Mouse (Mus musculus): ENCODE measurements around the gene Cryzl1. TPM values are rescaled to one million over a fixed set of nuclear protein-coding genes. Genes with fewer than 3 reads are reported as not detected.

Cryzl1 gene
- polyA plus RNA-seq, 1 experiment from 2014 or later = 71.7 TPM

- H3K4me1 ChIP-seq (ENCODE audit: control insufficient read depth, insufficient read depth, low read length) = no peaks in the 10 kb centered on the region
- WGBS = 96% methylated on average over 3 of the region's 3 CpGs
- ATAC-seq (ENCODE audit: insufficient number of reproducible peaks, low FRiP score, low TSS enrichment, low read depth) = no peak
- no peak overlapping the region for H3K27ac ChIP-seq (replicated peaks; ENCODE audit: low read depth, low read length)
- H3K9ac ChIP-seq (ENCODE audit: low read length) = no peak overlapping the region
- H3K36me3 ChIP-seq (ENCODE audit: control insufficient read depth, insufficient read depth, low read length) = peaks cover 30% of the 10 kb centered on the region
- no peaks in the 10 kb centered on the region for H3K27me3 ChIP-seq (ENCODE audit: control insufficient read depth, insufficient read depth, low read length)
- no peak overlapping the region for H3K4me2 ChIP-seq (ENCODE audit: low read depth, severe bottlenecking)
- no peak for DNase-seq (ENCODE audit: low spot score)
- H3K9me3 ChIP-seq (ENCODE audit: control insufficient read depth, low read length) = no peaks in the 10 kb centered on the region
- no peak overlapping the region for H3K4me3 ChIP-seq (ENCODE audit: low read depth, low read length)
Measured at GRCm38 (mm10) chr16:91663795-91664194, 65.0 kb downstream of the Cryzl1 start.

- H3K9ac ChIP-seq (ENCODE audit: low read length) = no peak overlapping the region
- no peaks in the 10 kb centered on the region for H3K27me3 ChIP-seq (ENCODE audit: control insufficient read depth, insufficient read depth, low read length)
- no peak overlapping the region for H3K27ac ChIP-seq (replicated peaks; ENCODE audit: low read depth, low read length)
- no peak for ATAC-seq (ENCODE audit: insufficient number of reproducible peaks, low FRiP score, low TSS enrichment, low read depth)
- no peak overlapping the region for H3K4me3 ChIP-seq (ENCODE audit: low read depth, low read length)
- H3K9me3 ChIP-seq (ENCODE audit: control insufficient read depth, low read length) = no peaks in the 10 kb centered on the region
- 95% methylated on average over 16 of the region's 16 CpGs for WGBS
- no peak for DNase-seq (ENCODE audit: low spot score)
- H3K4me2 ChIP-seq (ENCODE audit: low read depth, severe bottlenecking) = no peak overlapping the region
- H3K4me1 ChIP-seq (ENCODE audit: control insufficient read depth, insufficient read depth, low read length) = no peaks in the 10 kb centered on the region
- peaks cover 44% of the 10 kb centered on the region for H3K36me3 ChIP-seq (ENCODE audit: control insufficient read depth, insufficient read depth, low read length)
Measured at GRCm38 (mm10) chr16:91662336-91662735, 66.4 kb downstream of the Cryzl1 start.

- ATAC-seq (ENCODE audit: insufficient number of reproducible peaks, low FRiP score, low TSS enrichment, low read depth) (no peak), DNase-seq (ENCODE audit: low spot score) (no peak)
- 81% methylated on average over 1 of the region's 1 CpGs for WGBS
- Histone ChIP-seq H3K9me3 (ENCODE audit: control insufficient read depth, low read length) (no peaks in the 10 kb centered on the region), H3K27ac (replicated peaks; ENCODE audit: low read depth, low read length) (no peak overlapping the region), H3K9ac (ENCODE audit: low read length) (no peak overlapping the region), H3K4me1 (ENCODE audit: control insufficient read depth, insufficient read depth, low read length) (no peaks in the 10 kb centered on the region), H3K36me3 (ENCODE audit: control insufficient read depth, insufficient read depth, low read length) (peaks cover 54% of the 10 kb centered on the region), H3K4me2 (ENCODE audit: low read depth, severe bottlenecking) (no peak overlapping the region), H3K27me3 (ENCODE audit: control insufficient read depth, insufficient read depth, low read length) (no peaks in the 10 kb centered on the region), H3K4me3 (ENCODE audit: low read depth, low read length) (no peak overlapping the region)
Measured at GRCm38 (mm10) chr16:91661397-91661796, 67.4 kb downstream of the Cryzl1 start.

GRCm38 (mm10) chr16:91659798-91660197, 69.0 kb downstream of the Cryzl1 start:
- WGBS = 96% methylated on average over 20 of the region's 20 CpGs
- Histone ChIP-seq H3K36me3 (ENCODE audit: control insufficient read depth, insufficient read depth, low read length) (peaks cover 70% of the 10 kb centered on the region), H3K9ac (ENCODE audit: low read length) (no peak overlapping the region), H3K27me3 (ENCODE audit: control insufficient read depth, insufficient read depth, low read length) (no peaks in the 10 kb centered on the region), H3K27ac (replicated peaks; ENCODE audit: low read depth, low read length) (no peak overlapping the region), H3K4me2 (ENCODE audit: low read depth, severe bottlenecking) (no peak overlapping the region), H3K4me3 (ENCODE audit: low read depth, low read length) (no peak overlapping the region), H3K4me1 (ENCODE audit: control insufficient read depth, insufficient read depth, low read length) (no peaks in the 10 kb centered on the region), H3K9me3 (ENCODE audit: control insufficient read depth, low read length) (no peaks in the 10 kb centered on the region)
- ATAC-seq (ENCODE audit: insufficient number of reproducible peaks, low FRiP score, low TSS enrichment, low read depth) = no peak
- DNase-seq (ENCODE audit: low spot score) = no peak

GRCm38 (mm10) chr16:91658471-91658870, 70.3 kb downstream of the Cryzl1 start:
- H3K9ac ChIP-seq (ENCODE audit: low read length) = no peak overlapping the region
- no peaks in the 10 kb centered on the region for H3K9me3 ChIP-seq (ENCODE audit: control insufficient read depth, low read length)
- WGBS = 97% methylated on average over 5 of the region's 5 CpGs
- no peak for DNase-seq (ENCODE audit: low spot score)
- H3K4me3 ChIP-seq (ENCODE audit: low read depth, low read length) = no peak overlapping the region
- peaks cover 67% of the 10 kb centered on the region for H3K36me3 ChIP-seq (ENCODE audit: control insufficient read depth, insufficient read depth, low read length)
- H3K27me3 ChIP-seq (ENCODE audit: control insufficient read depth, insufficient read depth, low read length) = no peaks in the 10 kb centered on the region
- no peak overlapping the region for H3K27ac ChIP-seq (replicated peaks; ENCODE audit: low read depth, low read length)
- no peaks in the 10 kb centered on the region for H3K4me1 ChIP-seq (ENCODE audit: control insufficient read depth, insufficient read depth, low read length)
- ATAC-seq (ENCODE audit: insufficient number of reproducible peaks, low FRiP score, low TSS enrichment, low read depth) = no peak
- no peak overlapping the region for H3K4me2 ChIP-seq (ENCODE audit: low read depth, severe bottlenecking)

- H3K9ac ChIP-seq (ENCODE audit: low read length) = no peak overlapping the region
- no peak overlapping the region for H3K27ac ChIP-seq (replicated peaks; ENCODE audit: low read depth, low read length)
- 98% methylated on average over 17 of the region's 17 CpGs for WGBS
- no peak overlapping the region for H3K4me2 ChIP-seq (ENCODE audit: low read depth, severe bottlenecking)
- H3K4me1 ChIP-seq (ENCODE audit: control insufficient read depth, insufficient read depth, low read length) = no peaks in the 10 kb centered on the region
- DNase-seq (ENCODE audit: low spot score) (no peak), ATAC-seq (ENCODE audit: insufficient number of reproducible peaks, low FRiP score, low TSS enrichment, low read depth) (no peak)
- H3K27me3 ChIP-seq (ENCODE audit: control insufficient read depth, insufficient read depth, low read length) = no peaks in the 10 kb centered on the region
- H3K9me3 ChIP-seq (ENCODE audit: control insufficient read depth, low read length) = no peaks in the 10 kb centered on the region
- H3K36me3 ChIP-seq (ENCODE audit: control insufficient read depth, insufficient read depth, low read length) = peaks cover 65% of the 10 kb centered on the region
- no peak overlapping the region for H3K4me3 ChIP-seq (ENCODE audit: low read depth, low read length)
Measured at GRCm38 (mm10) chr16:91657285-91657684, 71.5 kb downstream of the Cryzl1 start.

GRCm38 (mm10) chr16:91655285-91655684, 73.5 kb downstream of the Cryzl1 start:
- Histone ChIP-seq H3K36me3 (ENCODE audit: control insufficient read depth, insufficient read depth, low read length) (peaks cover 66% of the 10 kb centered on the region), H3K27me3 (ENCODE audit: control insufficient read depth, insufficient read depth, low read length) (no peaks in the 10 kb centered on the region), H3K9me3 (ENCODE audit: control insufficient read depth, low read length) (no peaks in the 10 kb centered on the region), H3K9ac (ENCODE audit: low read length) (no peak overlapping the region), H3K4me1 (ENCODE audit: control insufficient read depth, insufficient read depth, low read length) (no peaks in the 10 kb centered on the region), H3K4me3 (ENCODE audit: low read depth, low read length) (no peak overlapping the region), H3K27ac (replicated peaks; ENCODE audit: low read depth, low read length) (no peak overlapping the region), H3K4me2 (ENCODE audit: low read depth, severe bottlenecking) (no peak overlapping the region)
- DNase-seq (ENCODE audit: low spot score) (no peak), ATAC-seq (ENCODE audit: insufficient number of reproducible peaks, low FRiP score, low TSS enrichment, low read depth) (no peak)
- over 99% methylated on average over 9 of the region's 9 CpGs for WGBS

GRCm38 (mm10) chr16:91652191-91652590, 76.6 kb downstream of the Cryzl1 start:
- Histone ChIP-seq H3K27ac (replicated peaks; ENCODE audit: low read depth, low read length) (no peak overlapping the region), H3K36me3 (ENCODE audit: control insufficient read depth, insufficient read depth, low read length) (peaks cover 35% of the 10 kb centered on the region), H3K4me2 (ENCODE audit: low read depth, severe bottlenecking) (no peak overlapping the region), H3K4me3 (ENCODE audit: low read depth, low read length) (no peak overlapping the region), H3K9me3 (ENCODE audit: control insufficient read depth, low read length) (no peaks in the 10 kb centered on the region), H3K27me3 (ENCODE audit: control insufficient read depth, insufficient read depth, low read length) (no peaks in the 10 kb centered on the region), H3K9ac (ENCODE audit: low read length) (no peak overlapping the region), H3K4me1 (ENCODE audit: control insufficient read depth, insufficient read depth, low read length) (0 out of 2 replicates have a peak, but pooled peaks cover 3% of the 10 kb centered on the region)
- ATAC-seq (ENCODE audit: insufficient number of reproducible peaks, low FRiP score, low TSS enrichment, low read depth) (no peak), DNase-seq (ENCODE audit: low spot score) (no peak)
- 95% methylated on average over 3 of the region's 3 CpGs for WGBS

GRCm38 (mm10) chr16:91649781-91650180, 79.0 kb downstream of the Cryzl1 start:
- DNase-seq (ENCODE audit: low spot score) (no peak), ATAC-seq (ENCODE audit: insufficient number of reproducible peaks, low FRiP score, low TSS enrichment, low read depth) (no peak)
- 0 out of 2 replicates have a peak, but pooled peaks cover 3% of the 10 kb centered on the region for H3K4me1 ChIP-seq (ENCODE audit: control insufficient read depth, insufficient read depth, low read length)
- H3K9ac ChIP-seq (ENCODE audit: low read length) = no peak overlapping the region
- no peak overlapping the region for H3K4me3 ChIP-seq (ENCODE audit: low read depth, low read length)
- no peaks in the 10 kb centered on the region for H3K9me3 ChIP-seq (ENCODE audit: control insufficient read depth, low read length)
- no peak overlapping the region for H3K4me2 ChIP-seq (ENCODE audit: low read depth, severe bottlenecking)
- no peak overlapping the region for H3K27ac ChIP-seq (replicated peaks; ENCODE audit: low read depth, low read length)
- peaks cover 11% of the 10 kb centered on the region for H3K36me3 ChIP-seq (ENCODE audit: control insufficient read depth, insufficient read depth, low read length)
- no peaks in the 10 kb centered on the region for H3K27me3 ChIP-seq (ENCODE audit: control insufficient read depth, insufficient read depth, low read length)

Measured in limb, embryonic 11.5 days (tissue).